Mouse (Mus musculus): ENCODE measurements around the gene Phox2b. TPM values are rescaled to one million over a fixed set of nuclear protein-coding genes. Genes with fewer than 3 reads are reported as not detected.

Phox2b gene
- 3.3 and 4.2 TPM in 2 replicates for polyA plus RNA-seq (2012; rRNA removed)

DNA sequence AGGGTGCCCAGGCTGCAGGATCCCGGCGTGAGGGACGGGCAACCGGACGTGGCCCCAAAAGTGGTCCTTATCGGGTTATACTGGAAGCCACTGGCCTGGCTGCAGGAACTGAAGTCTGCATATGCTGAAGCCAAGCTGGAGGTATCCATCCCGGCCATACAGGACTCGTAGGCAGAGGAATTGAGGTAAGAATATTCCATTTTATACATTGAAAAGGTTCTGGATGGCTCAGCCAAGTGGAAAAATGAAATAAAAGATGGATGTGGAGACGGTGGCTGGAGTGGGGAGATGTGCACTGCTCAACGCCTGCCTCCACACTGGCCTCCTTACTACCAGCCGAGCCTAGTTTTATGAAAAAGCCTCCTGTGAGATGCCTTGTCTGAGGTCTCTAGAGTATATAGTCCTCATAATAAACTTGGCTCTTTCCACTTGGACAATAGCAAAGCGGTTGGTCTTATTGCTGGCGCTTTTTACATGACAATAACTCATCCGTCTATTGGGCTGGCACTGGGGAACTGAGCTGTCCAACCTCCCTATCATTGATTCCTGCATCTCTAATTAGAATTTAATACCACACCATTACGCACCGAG, at the start of gene Phox2b:
TSS of gene Phox2b (minus strand) at position 569 of the 591 bp plus-strand sequence.
- TF ChIP-seq CTCF (IDR thresholded peaks at IDR 0.05; ENCODE audit: borderline replicate concordance, insufficient read depth, low read depth, low read length) (no peak), POLR2A (IDR thresholded peaks at IDR 0.05; ENCODE audit: borderline replicate concordance, insufficient read depth, low read length) (no peak)
- H3K4me3 ChIP-seq (replicated peaks; ENCODE audit: insufficient read depth, low read depth, low read length): no peak within 1 kb of the TSS
- peaks cover 23% of the 10 kb centered on the region; the same call in 1 of the 2 replicates for H3K27me3 ChIP-seq (ENCODE audit: control insufficient read depth, insufficient read depth, low read length)
- no peaks in the 10 kb centered on the region for H3K4me1 ChIP-seq (ENCODE audit: control insufficient read depth, insufficient read depth, low read length)
- peak in 1 of 2 experiments; percentile 25 for DNase-seq
- 4% methylated on average over 16 of the region's 16 CpGs for WGBS
- H3K27ac ChIP-seq (ENCODE audit: insufficient read depth, low read length): no peak within 1 kb of the TSS

DNA sequence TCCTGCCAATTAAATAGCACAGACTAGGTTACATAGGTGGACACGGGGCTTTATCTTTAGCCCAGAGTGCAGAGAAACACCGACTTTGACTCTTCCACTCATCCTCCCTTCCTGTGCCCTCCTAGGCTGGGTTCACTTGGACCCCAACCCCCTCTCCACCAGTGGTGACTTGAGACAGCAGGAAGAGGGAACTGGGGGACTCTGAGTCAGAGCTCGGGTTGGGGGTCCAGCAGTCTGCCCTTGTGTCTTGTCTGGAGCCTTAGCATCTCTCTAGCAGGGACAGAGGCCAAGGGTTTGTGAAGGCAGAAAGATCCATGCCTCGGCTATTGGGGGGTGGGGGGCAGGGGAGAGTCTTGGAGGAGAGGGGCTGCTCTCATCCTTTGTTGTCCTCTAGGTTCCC, 43.5 kb upstream of the Phox2b start:
- no peaks in the 10 kb centered on the region for H3K4me1 ChIP-seq (ENCODE audit: control insufficient read depth, insufficient read depth, low read length)
- TF ChIP-seq CTCF (IDR thresholded peaks at IDR 0.05; ENCODE audit: borderline replicate concordance, insufficient read depth, low read depth, low read length): no peak
- no peak for TF ChIP-seq POLR2A (IDR thresholded peaks at IDR 0.05; ENCODE audit: borderline replicate concordance, insufficient read depth, low read length)
- peaks cover 5% of the 10 kb centered on the region; the same call in 1 of the 2 replicates for H3K27me3 ChIP-seq (ENCODE audit: control insufficient read depth, insufficient read depth, low read length)
- no peak overlapping the region for H3K27ac ChIP-seq (ENCODE audit: insufficient read depth, low read length)
- no peak overlapping the region for H3K4me3 ChIP-seq (replicated peaks; ENCODE audit: insufficient read depth, low read depth, low read length)
- DNase-seq: no peak
- 65% methylated on average over 4 of the region's 4 CpGs for WGBS

DNA sequence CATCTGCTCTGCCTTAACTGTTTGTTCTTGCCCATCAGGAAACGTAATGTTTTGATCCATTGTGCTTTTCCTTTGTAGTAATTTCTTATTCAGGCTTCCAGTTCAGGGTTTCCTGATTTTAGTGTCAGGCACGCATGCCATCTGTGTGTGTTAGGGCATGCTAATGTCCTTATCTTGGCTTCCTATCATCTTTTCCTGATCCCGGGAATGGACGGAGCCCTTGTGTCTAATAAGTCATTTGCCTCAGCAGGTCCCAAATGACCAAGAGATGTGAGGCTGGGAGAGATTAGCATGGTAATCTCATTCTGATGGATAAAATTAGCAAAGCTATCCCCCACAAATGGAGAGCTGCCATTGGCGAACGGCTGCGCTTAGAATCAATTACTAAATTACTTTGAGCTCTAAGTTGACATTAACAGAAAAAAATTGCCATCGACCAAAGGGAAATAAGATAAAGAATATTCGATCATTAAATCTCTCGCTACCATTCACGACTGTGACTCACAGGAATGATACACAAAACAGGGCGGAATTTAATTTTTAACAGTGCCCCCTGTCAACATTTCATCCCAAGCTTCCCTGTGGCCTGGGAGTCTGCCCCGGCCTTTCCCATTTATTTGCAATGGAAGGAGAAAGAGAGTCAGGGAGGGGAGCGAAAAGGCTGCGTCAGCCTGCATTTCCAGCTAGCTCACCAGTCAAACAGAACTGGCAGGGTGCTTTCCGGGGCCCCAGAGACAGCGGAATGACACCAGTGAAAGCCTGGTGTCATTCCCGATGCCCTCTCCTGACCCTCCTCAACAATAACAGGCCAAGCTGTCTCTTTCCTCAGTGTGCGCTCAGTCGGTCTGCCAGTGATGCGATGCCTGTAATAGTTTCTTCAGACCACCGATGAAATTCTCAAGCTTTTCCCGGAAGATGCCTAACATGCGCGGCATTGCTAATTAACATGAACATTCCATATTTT, 40.2 kb upstream of the Phox2b start:
- peaks cover 5% of the 10 kb centered on the region; the same call in 1 of the 2 replicates for H3K27me3 ChIP-seq (ENCODE audit: control insufficient read depth, insufficient read depth, low read length)
- TF ChIP-seq CTCF (IDR thresholded peaks at IDR 0.05; ENCODE audit: borderline replicate concordance, insufficient read depth, low read depth, low read length): no peak
- no peak for TF ChIP-seq POLR2A (IDR thresholded peaks at IDR 0.05; ENCODE audit: borderline replicate concordance, insufficient read depth, low read length)
- WGBS: 31% methylated on average over 25 of the region's 25 CpGs
- H3K4me1 ChIP-seq (ENCODE audit: control insufficient read depth, insufficient read depth, low read length): no peaks in the 10 kb centered on the region
- DNase-seq: no peak
- H3K27ac ChIP-seq (ENCODE audit: insufficient read depth, low read length): no peak overlapping the region
- no peak overlapping the region for H3K4me3 ChIP-seq (replicated peaks; ENCODE audit: insufficient read depth, low read depth, low read length)

DNA sequence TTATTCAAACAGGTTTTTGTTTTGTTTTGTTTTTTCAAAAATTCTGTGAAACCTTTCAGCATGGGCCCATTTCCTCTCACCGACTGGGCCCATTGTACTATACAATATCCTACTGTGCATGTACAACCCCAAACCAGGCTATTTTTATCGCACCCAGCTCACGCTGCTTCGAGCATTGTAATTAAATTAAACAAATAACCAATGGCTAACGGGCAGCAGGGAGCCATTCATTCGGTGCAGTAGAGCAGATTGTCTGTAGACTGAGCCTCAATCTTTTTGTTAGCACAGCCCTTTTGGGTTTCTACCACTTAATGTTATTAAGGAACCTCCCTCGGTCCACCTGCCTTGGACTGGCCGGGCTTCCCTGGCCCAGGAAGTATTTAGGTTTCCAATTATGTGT, 39.5 kb upstream of the Phox2b start:
- no peak for DNase-seq
- Histone ChIP-seq H3K4me3 (replicated peaks; ENCODE audit: insufficient read depth, low read depth, low read length) (no peak overlapping the region), H3K27me3 (ENCODE audit: control insufficient read depth, insufficient read depth, low read length) (peaks cover 5% of the 10 kb centered on the region; the same call in 1 of the 2 replicates), H3K4me1 (ENCODE audit: control insufficient read depth, insufficient read depth, low read length) (no peaks in the 10 kb centered on the region), H3K27ac (ENCODE audit: insufficient read depth, low read length) (no peak overlapping the region)
- TF ChIP-seq POLR2A (IDR thresholded peaks at IDR 0.05; ENCODE audit: borderline replicate concordance, insufficient read depth, low read length): no peak
- no peak for TF ChIP-seq CTCF (IDR thresholded peaks at IDR 0.05; ENCODE audit: borderline replicate concordance, insufficient read depth, low read depth, low read length)
- WGBS: 5% methylated on average over 8 of the region's 8 CpGs

DNA sequence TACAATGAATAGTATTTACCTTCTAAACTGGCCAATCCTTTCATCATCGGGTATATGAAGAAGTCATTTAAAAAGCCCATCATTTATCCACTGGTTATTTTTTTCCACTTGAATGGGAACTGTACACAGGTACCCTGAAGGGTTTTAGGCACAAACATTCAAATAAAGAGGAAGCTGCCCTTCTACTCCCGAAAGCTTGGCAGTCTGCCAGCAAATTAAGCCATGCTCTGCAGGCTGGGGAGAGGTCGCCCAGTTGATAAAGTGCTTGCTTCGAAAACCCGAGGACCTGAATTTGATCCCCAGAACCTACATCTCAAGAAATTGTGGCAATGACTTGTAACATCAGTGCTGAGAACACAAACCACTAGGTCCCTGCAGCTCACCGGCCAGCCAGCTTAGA, 35.6 kb upstream of the Phox2b start:
- no peak overlapping the region for H3K27ac ChIP-seq (ENCODE audit: insufficient read depth, low read length)
- peaks cover 5% of the 10 kb centered on the region; the same call in 1 of the 2 replicates for H3K27me3 ChIP-seq (ENCODE audit: control insufficient read depth, insufficient read depth, low read length)
- DNase-seq: no peak
- TF ChIP-seq POLR2A (IDR thresholded peaks at IDR 0.05; ENCODE audit: borderline replicate concordance, insufficient read depth, low read length) (no peak), CTCF (IDR thresholded peaks at IDR 0.05; ENCODE audit: borderline replicate concordance, insufficient read depth, low read depth, low read length) (no peak)
- H3K4me3 ChIP-seq (replicated peaks; ENCODE audit: insufficient read depth, low read depth, low read length): no peak overlapping the region
- no peaks in the 10 kb centered on the region for H3K4me1 ChIP-seq (ENCODE audit: control insufficient read depth, insufficient read depth, low read length)
- WGBS: 24% methylated on average over 6 of the region's 6 CpGs

DNA sequence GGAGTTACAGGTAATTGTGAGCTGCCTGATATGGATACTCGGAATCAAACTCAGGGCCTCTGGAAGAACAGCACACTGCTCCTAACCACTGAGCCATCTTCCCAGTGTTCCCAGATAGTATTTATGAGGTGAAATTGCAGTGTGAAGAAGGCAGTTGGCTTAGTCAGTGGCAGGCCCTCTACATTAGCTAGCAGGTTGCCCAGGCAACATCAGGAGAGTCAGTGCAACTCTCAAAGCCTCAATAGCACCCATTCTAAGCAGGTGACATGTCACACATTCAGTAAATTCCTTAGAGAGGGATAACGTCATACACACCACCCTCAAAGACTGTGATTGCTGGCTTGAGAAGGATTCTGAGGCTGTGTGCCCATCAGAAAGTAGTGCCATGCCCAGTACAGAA, 32.6 kb upstream of the Phox2b start:
- Histone ChIP-seq H3K4me1 (ENCODE audit: control insufficient read depth, insufficient read depth, low read length) (no peaks in the 10 kb centered on the region), H3K4me3 (replicated peaks; ENCODE audit: insufficient read depth, low read depth, low read length) (no peak overlapping the region), H3K27me3 (ENCODE audit: control insufficient read depth, insufficient read depth, low read length) (no peaks in the 10 kb centered on the region; the same call in 1 of the 2 replicates), H3K27ac (ENCODE audit: insufficient read depth, low read length) (no peak overlapping the region)
- no peak for DNase-seq
- no peak for TF ChIP-seq POLR2A (IDR thresholded peaks at IDR 0.05; ENCODE audit: borderline replicate concordance, insufficient read depth, low read length)
- no peak for TF ChIP-seq CTCF (IDR thresholded peaks at IDR 0.05; ENCODE audit: borderline replicate concordance, insufficient read depth, low read depth, low read length)
- 75% methylated on average over 2 of the region's 2 CpGs for WGBS

DNA sequence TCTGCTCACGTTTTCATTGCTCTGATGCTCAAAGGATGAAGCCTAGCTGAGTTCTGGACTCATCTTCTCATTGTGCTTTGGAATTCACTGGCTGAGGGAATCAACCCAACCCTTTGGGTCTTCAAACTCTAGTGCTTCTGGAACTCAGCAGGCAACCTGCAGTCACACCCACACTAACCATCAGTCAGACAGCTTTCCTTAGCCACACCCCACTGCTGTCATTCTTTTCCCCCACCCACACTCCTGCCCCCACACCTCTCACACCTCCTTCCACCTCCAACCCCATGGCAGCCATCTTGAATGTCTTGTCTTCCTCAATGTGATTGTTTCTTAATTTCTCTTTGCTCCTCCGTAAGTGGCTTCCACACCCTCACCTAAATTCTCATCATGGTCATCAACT, 7.2 kb upstream of the Phox2b start:
- no peaks in the 10 kb centered on the region for H3K4me1 ChIP-seq (ENCODE audit: control insufficient read depth, insufficient read depth, low read length)
- TF ChIP-seq CTCF (IDR thresholded peaks at IDR 0.05; ENCODE audit: borderline replicate concordance, insufficient read depth, low read depth, low read length): no peak
- no peak for TF ChIP-seq POLR2A (IDR thresholded peaks at IDR 0.05; ENCODE audit: borderline replicate concordance, insufficient read depth, low read length)
- peaks cover 2% of the 10 kb centered on the region; the same call in 1 of the 2 replicates for H3K27me3 ChIP-seq (ENCODE audit: control insufficient read depth, insufficient read depth, low read length)
- no peak overlapping the region for H3K27ac ChIP-seq (ENCODE audit: insufficient read depth, low read length)
- H3K4me3 ChIP-seq (replicated peaks; ENCODE audit: insufficient read depth, low read depth, low read length): no peak overlapping the region
- no peak for DNase-seq
- WGBS: 86% methylated on average over 2 of the region's 2 CpGs

Measured in cerebellum, adult 2 months (tissue).